Comparison of ENCODE assay signal across 9 mouse cellular contexts in the genomic region with DNA sequence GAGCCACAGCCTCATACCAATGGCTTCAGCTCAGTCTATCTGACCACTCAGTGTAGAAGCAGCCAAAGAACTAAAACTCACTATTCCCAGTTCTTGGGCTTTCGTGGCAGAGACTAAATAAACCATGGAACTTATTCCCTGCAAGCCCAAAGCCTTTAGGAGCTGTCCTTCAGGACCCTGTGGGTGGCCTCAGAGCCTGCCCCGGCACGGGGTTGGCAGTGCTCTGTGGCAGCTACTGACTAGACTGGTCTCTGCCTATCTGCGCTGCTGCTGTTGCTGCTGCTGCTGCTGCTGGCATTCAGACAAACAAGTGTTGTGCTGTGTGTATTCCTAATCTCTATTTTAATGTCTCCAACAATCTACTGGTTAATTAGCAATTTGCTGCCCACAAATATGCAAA. TPM values are rescaled to one million over a fixed set of nuclear protein-coding genes. Genes with fewer than 3 reads are reported as not detected.
A peak's percentile ranks its signal among the peaks of the same experiment; 100 is the strongest.
DNase-seq lines count a peak whose midpoint lies in the region; ATAC-seq and TF ChIP-seq lines count a peak whose summit lies in the region.
"Had no signal": no experiment of that assay in that cellular context is flagged by ENCODE, and none has a peak within 500 bp of the region (broad histone marks: within the 10 kb centered on the region; RNA-seq: fewer than 3 reads in every experiment).

No protein-coding gene starts in this region.

- WGBS in lung, embryonic 14.5 days: 9% methylated on average over 4 of the region's 4 CpGs
- WGBS in olfactory bulb, adult 2 months: 8% methylated on average over 4 of the region's 4 CpGs

- TF ChIP-seq CTCF in lung, embryonic 14.5 days (IDR thresholded peaks at IDR 0.05; ENCODE audit: low read depth): no peak
- TF ChIP-seq CTCF in olfactory bulb, adult 2 months (IDR thresholded peaks at IDR 0.05; ENCODE audit: insufficient read depth, low read depth, low read length): no peak

- H3K4me1 ChIP-seq in lung, embryonic 14.5 days (ENCODE audit: insufficient read depth): no peaks in the 10 kb centered on the region
- H3K4me1 ChIP-seq in olfactory bulb, adult 2 months (ENCODE audit: control insufficient read depth, insufficient read depth, low read length): peaks cover 17% of the 10 kb centered on the region

- no peak for TF ChIP-seq POLR2A in olfactory bulb, adult 2 months (IDR thresholded peaks at IDR 0.05; ENCODE audit: insufficient read depth, low read depth, low read length)

- no peaks in the 10 kb centered on the region for H3K9me3 ChIP-seq in lung, embryonic 14.5 days (ENCODE audit: low read depth, low read length)

- DNase-seq in lung, embryonic 14.5 days: peak; percentile 84
- no peak for DNase-seq in lung, postnatal 25 days (ENCODE audit: low spot score)
- DNase-seq in embryo, embryonic 9.5 days (ENCODE audit: extremely low spot score): peak; percentile 45
- DNase-seq in induced T-regulatory cell, adult 2 months (ENCODE audit: low read depth): peak; percentile 23
- no peak for DNase-seq in thymus, postnatal 14 days
- no peak for DNase-seq in right cerebral cortex, postnatal 36 days (ENCODE audit: low spot score in 2 of 2)

- no peak overlapping the region for H3K4me3 ChIP-seq in lung, embryonic 14.5 days (ENCODE audit: low read depth, low read length)
- H3K4me3 ChIP-seq in olfactory bulb, adult 2 months (ENCODE audit: insufficient read depth, low read depth, low read length): 0 out of 2 replicates have a peak overlapping the region, but pooled peaks have one; percentile 6

- no peak overlapping the region for H3K27ac ChIP-seq in lung, embryonic 14.5 days (ENCODE audit: low read depth)
- H3K27ac ChIP-seq in olfactory bulb, adult 2 months (ENCODE audit: insufficient read depth, low read depth, low read length): peak overlapping the region; percentile 20; the same call in 1 of the 2 replicates

- no peak overlapping the region for H3K9ac ChIP-seq in lung, embryonic 14.5 days

- no peak overlapping the region for H3K4me2 ChIP-seq in lung, embryonic 14.5 days

- peaks cover 17% of the 10 kb centered on the region; the same call in 1 of the 2 replicates for H3K27me3 ChIP-seq in lung, embryonic 14.5 days (ENCODE audit: insufficient read depth, low read length)

- peak; percentile 64 for ATAC-seq in lung, embryonic 14.5 days (ENCODE audit: insufficient read depth)
- no peak for ATAC-seq in granulocyte monocyte progenitor cell, adult 5-6 weeks (replicated peaks; ENCODE audit: poor library complexity, severe bottlenecking)

- no peaks in the 10 kb centered on the region for H3K36me3 ChIP-seq in lung, embryonic 14.5 days (ENCODE audit: insufficient read depth)

RNA-seq across cellular contexts. Expression of gene Siah3, which starts 1.1 kb away (rescaled TPM):
- polyA plus RNA-seq in lung, embryonic 14.5 days (2014; fragmentation: Nextera tagmentation; extraction: Ambion mirVana): 0.07 TPM in 1 of 2 replicates, not detected in the other
- polyA plus RNA-seq in olfactory bulb, adult 2 months (2012; ENCODE audit: insufficient read depth, insufficient read length, low replicate concordance, missing spikeins): not detected in 2 replicates
- total RNA-seq in granulocyte monocyte progenitor cell, adult 5-6 weeks (2014; fragmentation: Nextera tagmentation): not detected in 2 replicates
- total RNA-seq in granulocyte monocyte progenitor cell, adult 5-6 weeks (2017): not detected in 2 replicates
- total RNA-seq: neutrophil, adult 5-6 weeks had no signal

Comparison
In these comparisons a context has a peak if more than half of its experiments do, and no peak if none do; other contexts are left out.
1. DNase-seq: peak in lung, embryonic 14.5 days (single experiment), embryo, embryonic 9.5 days (single experiment) and induced T-regulatory cell, adult 2 months (single experiment); none in lung, postnatal 25 days (single experiment), thymus, postnatal 14 days (single experiment) and right cerebral cortex, postnatal 36 days (0 of 2).